8 mouse cellular contexts compared by ENCODE assay signal in the genomic region with DNA sequence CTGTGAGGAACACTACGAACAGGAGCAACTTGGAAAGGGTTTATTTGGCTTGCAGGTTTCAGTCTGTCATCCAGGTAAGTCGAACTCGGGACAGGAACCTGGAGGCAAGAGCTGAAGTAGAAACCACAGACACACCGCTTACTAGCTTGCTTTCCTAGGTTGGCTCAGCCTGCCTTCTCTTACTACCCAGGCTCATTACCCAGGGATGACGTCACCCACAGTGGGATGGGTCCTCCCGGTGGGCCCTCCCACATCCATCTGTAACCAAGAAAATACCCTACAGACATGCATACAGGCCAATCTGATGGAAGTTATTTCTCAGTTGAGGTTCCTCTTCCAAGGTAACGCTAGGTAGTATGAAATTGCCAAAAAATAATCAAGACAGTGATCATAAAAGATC.
"Had no signal": no experiment of that assay in that cellular context is flagged by ENCODE, and none has a peak within 500 bp of the region (broad histone marks: within the 10 kb centered on the region; RNA-seq: fewer than 3 reads in every experiment).

No protein-coding gene starts in this region.

- H3K4me2 ChIP-seq: limb, embryonic 13.5 days; liver, embryonic 15.5 days; lung, embryonic 14.5 days; neural tube, embryonic 12.5 days had no signal

- H3K36me3 ChIP-seq: limb, embryonic 13.5 days; liver, embryonic 15.5 days; neural tube, embryonic 12.5 days had no signal

- H3K27me3 ChIP-seq: liver, embryonic 15.5 days; neural tube, embryonic 12.5 days had no signal

- H3K27ac ChIP-seq: layer of hippocampus, adult 2 months; limb, embryonic 13.5 days; liver, embryonic 15.5 days; macrophage; neural tube, embryonic 12.5 days had no signal

- H3K9ac ChIP-seq: limb, embryonic 13.5 days; liver, embryonic 15.5 days; lung, embryonic 14.5 days; neural tube, embryonic 12.5 days had no signal

- DNase-seq: kidney, adult 11 months had no signal

- H3K4me1 ChIP-seq: neural tube, embryonic 12.5 days had no signal

- H3K4me3 ChIP-seq: layer of hippocampus, adult 2 months; limb, embryonic 13.5 days; liver, embryonic 15.5 days; myocyte; neural tube, embryonic 12.5 days had no signal

- H3K9me3 ChIP-seq: liver, embryonic 15.5 days had no signal
